Mouse (Mus musculus): Measurements from ENCODE around the gene Il10rb.

- no peak for TF ChIP-seq EP300 (optimal IDR thresholded peaks at IDR 0.05)
- TF ChIP-seq CTCF (IDR thresholded peaks at IDR 0.05; ENCODE audit: low read depth), result no peak
These were observed 19.4 kb upstream of the Il10rb start for GRCm38 (mm10) chr16:91386419-91387120.
